Mouse (Mus musculus): ENCODE measurements at regions not wholly inside any gene's neighbourhood (a gene's known extent, or its start where the extent isn't known, plus 50 kb on each side); places are given as distances from the start of the nearest gene placed in this dataset.

- TF ChIP-seq CTCF (IDR thresholded peaks at IDR 0.05; ENCODE audit: low read depth) (no peak), EP300 (IDR thresholded peaks at IDR 0.05; ENCODE audit: low read depth) (no peak)
These were observed 325.7 kb upstream of the Emcn start for GRCm38 (mm10) chr3:137015199-137015598.
